Mouse (Mus musculus) megakaryocyte, adult 5-6 weeks (primary cell): ENCODE measurements around the gene Zfp770. TPM values are rescaled to one million over a fixed set of nuclear protein-coding genes. Genes with fewer than 3 reads are reported as not detected.
A peak's percentile ranks its signal among the peaks of the same experiment; 100 is the strongest.
"Not testable (repeated sequence)": the region's sequence is repeated elsewhere in the genome, so short reads cannot be mapped to it uniquely, and the experiment has no call there.

ENCODE experiments used
- ATAC-seq: 2 replicates; pipeline ENCODE4 v1.8.0; 2016; ENCODE audit warnings: mild to moderate bottlenecking, inconsistent platforms; ENCODE audit not compliant: poor library complexity, severe bottlenecking
- total RNA-seq, 2 experiments: library from RNA; stranded (forward) in 1 of 2; stranded (reverse) in 1 of 2; fragments of 153-499, 151-499 nt in 1 of 2; fragments of 221-1000, 200-1000 nt in 1 of 2; gene quantifications; 2 replicates each; pipeline versions ENCODE4 v1.2.3 to v1.2.4; 2015 to 2017

The Zfp770 gene
- total RNA-seq (2015), result 6.8 and 6.9 TPM in 2 replicates
- total RNA-seq (2017), result 3.6 and 4.2 TPM in 2 replicates

DNA sequence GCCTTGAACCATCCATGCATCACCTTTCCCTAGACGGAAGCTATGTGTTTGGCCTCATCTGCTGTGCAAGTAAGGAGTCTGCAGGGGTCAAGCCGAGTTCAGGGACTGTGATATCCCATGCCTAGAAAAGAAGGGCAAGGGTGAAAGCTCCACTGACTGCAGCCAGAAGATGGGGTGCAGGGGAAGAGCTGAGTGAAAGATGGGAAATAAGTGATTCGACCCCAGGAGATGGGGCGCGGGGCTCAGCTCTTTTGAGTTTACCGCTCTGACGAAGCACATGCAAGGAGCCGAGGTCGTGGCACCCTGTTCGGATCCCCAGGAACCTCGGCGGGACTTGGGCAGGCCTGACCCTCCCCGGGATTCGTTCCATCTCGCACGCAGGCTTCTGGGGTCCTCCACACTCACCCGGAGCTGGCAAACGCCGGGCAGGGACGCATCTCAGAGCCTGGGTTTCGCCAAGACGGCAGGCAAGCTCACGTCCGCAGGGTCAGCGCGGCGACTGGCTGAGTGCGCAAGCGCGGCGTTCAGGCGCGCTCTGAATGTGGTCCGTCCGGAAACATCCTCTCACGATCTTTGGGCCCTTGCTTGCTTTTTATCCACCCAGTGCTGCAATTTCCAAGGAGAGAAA lies at the start of gene Zfp770:
Zfp770 (minus strand) TSS at position 538 of the 628 bp plus-strand sequence.
- ATAC-seq, result peak; percentile 89

DNA sequence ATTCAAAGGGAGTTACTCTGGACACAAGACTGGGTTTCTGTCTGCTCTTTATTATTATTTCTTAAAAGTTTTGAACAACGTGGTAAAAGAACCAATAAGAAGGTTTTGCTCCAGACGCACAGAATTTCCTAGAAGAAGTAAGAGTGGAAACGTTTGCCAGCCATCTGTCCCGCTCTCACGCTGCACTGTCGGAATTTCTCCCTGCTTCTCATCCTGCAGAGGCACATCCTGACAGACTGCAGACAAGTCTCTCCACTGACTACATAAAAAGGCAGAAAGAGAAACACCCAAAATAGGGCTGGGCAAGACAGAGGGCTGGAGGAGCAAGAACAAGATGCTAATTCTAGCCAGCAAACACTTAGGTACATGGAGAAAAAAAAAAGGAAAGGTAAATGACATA lies 48.2 kb upstream of the Zfp770 start:
- ATAC-seq, result no peak

DNA sequence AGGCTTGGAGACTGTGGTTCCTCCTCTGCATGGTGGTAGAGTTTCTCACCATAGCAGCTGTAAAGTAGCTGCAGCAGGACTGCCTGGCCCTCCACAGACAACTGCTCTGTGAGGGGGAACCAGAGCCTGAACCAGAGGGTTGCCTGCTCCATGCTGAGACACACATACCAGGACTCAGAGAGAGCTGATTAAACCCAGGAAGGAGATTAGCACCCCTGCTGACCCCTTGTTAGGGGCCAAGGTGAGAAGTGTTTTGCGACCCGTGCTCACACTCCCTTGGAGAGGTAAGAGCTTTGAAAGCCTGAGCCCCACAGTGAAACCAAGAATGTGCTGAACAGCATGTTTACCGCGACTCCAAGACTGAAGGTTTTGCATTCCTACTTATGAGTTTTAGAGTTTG lies 36.4 kb upstream of the Zfp770 start:
- no peak for ATAC-seq

DNA sequence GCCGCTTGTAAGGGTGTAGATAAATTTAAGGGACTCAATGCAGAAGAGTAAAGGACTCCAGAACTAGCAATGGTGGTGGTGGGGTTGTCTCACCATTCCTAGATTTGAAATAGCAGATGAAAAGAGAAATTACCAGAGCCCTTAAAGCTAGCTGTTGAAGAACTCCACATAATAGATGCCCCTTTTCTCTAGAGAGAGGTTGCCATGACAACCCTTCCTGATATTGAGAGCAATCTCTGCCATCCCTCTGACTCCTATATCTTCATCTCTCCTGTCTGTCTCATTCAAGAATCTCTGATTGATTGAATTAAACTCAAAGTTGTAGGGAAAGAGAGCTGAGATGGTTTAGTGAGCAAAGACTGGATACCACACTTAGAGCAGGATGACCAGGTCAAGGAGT lies 35.3 kb upstream of the Zfp770 start:
- ATAC-seq, result no peak

DNA sequence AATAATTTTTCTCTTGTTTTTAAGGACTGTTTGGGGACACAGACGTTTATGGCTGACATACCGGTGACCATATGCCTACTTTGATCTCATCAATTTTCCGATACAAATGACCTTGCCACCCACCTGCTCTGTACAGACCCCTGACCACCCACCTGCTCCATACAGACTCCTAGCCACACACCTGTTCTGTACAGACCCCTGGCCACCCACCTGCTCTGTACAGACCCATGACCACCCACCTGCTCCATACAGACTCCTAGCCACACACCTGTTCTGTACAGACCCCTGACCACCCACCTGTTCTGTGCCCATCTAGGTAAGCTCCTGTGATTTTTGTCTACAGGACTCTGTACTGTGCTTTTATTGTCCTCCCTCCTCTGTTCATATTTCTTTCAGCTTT lies 34.3 kb upstream of the Zfp770 start:
- ATAC-seq, result no peak

DNA sequence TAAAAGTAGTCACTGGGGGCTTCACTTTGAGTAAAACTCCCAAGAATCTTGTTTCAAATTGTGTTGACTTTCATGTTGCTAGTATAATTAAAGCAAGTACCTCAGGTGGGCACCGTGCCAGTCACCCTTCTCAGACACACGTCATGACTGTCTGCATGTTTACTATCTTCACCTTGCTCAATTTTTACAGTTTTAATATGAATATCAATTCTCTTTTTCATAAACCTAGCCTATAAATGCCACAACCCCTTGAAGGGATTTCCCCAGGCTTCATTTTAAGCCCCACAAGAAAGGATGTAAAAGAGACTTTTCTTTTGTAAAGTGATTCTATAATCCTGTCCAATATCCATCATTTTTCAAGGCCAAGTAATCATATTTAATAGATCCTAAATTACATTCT lies 30.0 kb upstream of the Zfp770 start:
- no peak for ATAC-seq

DNA sequence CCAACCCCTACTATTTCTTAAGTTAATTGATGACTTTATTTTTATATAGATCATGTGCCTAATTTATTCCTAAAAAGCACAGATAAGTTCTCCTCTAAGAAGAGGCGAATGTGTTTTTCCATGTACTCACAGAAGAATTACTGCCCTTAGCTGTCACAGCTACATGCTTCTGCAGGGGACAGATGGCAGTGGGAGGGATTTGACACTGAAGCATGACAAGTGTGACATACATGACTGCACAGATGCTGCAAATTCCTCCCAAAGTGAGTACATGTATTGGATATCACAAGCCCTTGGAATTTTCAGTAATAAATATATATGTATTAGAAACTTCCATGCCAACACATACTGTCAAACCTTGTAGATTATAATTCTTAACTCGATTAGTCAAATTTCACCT lies 27.4 kb upstream of the Zfp770 start:
- no peak for ATAC-seq

DNA sequence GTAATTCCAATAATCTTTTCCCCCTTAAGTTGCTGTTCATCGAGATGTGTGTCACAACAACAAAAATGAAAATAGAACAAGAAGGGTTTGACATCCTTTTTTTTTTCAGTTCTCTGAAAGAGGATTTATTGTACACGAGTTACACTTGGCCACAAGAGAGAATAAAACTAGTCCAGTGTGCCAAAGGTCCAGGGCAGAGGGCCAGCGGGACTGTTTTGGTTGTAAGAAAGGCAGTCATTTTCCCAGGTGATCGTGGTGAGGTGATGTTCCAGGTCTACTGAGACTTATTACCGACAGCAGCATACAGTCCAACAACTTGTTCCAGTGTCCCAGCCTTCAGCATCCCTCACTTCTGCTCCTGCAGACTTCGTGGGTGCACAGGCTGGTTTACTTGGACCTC lies 3.8 kb upstream of the Zfp770 start:
- no peak for ATAC-seq

DNA sequence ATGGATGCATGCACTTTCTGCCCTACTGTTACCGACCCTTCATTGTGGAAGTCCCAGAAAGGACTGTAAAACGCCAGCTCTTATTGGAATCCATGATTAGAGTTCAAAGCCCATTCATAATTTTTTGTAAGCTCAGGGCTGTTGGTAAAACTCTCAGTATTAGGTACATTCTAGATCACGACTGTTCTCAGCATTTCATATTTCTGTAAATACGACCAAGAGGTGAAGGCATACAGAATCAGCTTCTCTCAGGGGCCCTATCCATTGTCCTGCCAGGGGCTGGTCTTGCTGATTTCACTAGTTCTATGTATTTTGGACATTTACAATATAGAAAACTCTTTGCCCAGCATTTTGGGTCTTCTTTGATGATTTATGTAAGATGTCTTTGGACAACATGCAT lies 305 bp upstream of the Zfp770 start:
- ATAC-seq, result no peak

DNA sequence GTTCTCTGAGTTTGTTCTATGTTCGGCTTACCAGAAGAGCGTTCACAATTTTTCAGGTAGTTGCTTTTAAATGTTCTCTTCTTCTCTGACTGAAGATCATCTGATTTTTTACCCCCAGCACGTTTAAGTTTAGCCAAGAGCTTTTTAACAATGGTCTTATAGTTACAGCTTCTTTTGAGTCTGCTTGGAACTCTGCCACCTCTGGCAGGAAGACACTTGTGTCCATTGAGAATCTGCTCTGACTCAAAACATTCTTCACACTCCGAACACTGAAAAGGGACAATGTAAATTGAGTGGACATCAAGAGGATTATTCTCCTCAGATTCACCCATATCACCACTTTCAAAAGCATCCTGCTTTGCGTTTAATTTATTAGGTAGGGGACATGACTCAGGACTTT lies 4.8 kb downstream of the Zfp770 start:
- ATAC-seq, result no peak

DNA sequence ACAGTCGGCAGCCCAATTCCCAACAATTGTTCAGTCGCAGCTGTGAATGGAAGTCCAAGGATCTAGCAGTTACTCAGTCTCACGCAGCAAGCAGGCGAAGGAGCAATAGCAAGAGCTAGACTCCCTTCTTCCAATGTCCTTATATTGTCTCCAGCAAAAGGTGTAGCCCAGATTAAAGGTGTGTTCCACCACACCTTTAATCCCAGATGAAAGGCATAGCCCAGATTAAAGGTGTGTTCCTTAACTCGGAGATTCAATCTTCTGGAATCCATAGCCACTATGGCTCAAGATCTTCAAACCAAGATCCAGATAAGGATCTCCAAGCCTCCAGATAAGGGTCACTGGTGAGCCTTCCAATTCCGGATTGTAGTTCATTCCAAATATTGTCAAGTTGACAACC lies 14.3 kb downstream of the Zfp770 start, which contains the start of gene Aqr:
Aqr (minus strand) TSS at position 101 of the 400 bp plus-strand sequence.
- ATAC-seq, result not testable (repeated sequence)

DNA sequence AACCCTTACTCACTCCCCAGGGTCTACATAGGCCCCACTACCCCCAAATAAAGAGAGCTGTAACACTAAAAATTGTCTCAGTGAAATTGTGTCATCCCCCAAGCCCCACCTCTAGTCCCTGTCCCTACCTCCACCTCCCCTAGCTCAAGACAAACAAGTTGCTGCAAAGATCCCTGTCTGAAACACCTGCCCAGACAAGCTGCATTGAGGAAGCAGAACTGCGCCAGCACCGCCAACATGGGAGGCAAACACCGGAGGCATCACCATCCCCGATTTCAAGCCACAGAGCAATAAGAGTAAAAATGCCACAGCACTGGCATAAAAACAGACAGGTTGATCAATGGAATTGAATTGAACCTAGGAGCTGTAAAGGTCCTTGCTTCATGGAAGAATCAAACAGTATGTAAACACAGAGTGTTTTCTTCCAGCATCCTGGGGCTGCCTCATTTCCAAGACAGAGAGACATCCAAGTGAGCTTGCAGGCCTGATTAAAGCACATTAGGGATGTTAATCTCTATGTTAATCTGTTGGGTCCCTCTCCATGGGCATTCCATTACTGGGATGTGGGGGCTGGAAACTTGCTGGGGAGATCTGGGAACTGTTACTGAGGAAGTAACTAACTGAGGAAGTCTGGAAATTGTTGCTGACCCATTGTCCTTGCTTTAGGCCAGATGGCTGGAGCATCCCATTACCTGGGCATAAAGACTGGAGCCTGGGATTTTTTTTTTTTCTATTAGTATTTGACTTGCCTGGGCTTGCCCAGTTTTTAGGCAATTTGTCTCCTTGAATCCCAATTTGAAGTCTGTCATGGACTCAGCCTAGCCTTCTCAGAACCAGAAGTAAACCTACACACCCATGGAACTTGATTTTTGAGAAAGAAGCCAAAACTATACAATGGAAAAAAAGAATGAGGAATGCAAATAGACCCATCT lies 23.2 kb downstream of the Zfp770 start:
- no peak for ATAC-seq

DNA sequence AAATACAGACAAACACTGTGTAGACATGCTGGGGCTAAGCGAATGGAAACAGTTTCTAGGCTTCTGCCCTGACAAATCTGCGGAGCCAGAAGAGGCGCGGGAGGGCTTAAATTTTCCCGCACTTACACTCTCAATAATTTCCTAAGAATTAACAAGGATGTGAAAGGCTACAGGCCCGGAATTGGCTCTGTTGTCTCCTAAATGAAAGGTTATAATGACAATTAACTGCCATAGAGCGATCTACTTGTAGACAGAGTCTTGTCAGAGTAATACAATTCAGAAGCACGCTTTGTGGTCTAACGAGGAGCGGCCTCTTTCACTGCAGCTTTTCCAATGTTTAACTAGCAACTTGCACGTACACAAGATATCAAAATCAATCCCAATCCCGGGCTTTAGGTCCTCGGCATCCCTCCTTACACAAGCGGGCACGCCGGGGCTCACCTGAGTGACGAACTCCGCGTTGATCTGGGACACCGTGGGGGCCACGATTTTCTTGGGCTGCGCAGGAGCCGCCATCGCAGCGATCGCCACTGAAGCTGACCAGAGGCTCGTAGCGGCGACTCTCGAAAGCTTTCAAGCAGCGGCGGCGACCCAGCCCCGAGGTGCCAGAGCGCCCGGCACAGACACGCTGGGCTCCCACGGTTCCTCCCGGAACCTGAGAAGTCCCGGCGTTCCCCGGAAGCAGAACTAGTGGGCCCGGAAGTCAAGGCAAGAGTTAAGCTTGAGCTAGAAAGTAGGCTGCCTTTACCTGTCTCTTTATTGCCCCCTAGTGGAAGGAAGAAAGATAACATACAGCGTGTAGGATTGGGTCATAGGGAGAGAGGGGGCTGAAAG lies 26.4 kb downstream of the Zfp770 start:
- peak; percentile 99 for ATAC-seq

DNA sequence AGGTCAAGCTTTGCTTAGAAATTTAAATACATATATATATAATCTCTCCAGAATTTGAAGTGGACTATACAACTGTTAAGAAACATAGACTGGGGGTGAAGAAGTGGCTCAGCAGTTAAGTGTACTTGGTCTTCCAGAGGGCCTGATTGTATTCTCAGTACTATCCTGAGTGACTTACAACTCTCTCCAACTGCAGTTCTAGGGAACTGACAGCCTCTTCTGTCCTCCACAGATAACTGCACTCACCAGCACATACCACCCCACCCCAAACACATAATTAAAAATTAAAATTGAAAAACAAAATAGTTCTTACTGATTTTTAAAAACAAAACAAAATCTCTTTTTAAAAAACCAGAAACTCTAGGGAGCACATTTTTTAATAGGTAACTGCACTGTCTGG lies 28.0 kb downstream of the Zfp770 start:
- ATAC-seq, result no peak

DNA sequence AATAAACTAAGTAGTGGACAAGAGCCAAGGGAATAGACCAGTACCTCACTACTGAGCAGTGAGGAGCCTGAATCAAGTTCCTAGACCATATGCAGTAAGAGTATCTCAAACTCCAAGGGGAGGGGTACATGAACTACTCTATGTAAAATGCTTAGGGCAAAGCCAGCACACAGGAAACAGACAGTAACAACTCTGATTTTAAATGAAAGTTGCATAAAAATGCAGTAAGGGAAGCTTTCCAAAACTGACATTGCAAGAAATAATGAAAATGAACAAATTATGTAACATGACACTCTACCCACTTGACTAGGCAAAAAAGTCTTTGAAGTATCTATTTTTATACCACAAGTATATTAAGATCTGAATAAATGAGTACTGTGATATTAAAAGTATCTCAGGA lies 33.4 kb downstream of the Zfp770 start:
- ATAC-seq, result no peak

DNA sequence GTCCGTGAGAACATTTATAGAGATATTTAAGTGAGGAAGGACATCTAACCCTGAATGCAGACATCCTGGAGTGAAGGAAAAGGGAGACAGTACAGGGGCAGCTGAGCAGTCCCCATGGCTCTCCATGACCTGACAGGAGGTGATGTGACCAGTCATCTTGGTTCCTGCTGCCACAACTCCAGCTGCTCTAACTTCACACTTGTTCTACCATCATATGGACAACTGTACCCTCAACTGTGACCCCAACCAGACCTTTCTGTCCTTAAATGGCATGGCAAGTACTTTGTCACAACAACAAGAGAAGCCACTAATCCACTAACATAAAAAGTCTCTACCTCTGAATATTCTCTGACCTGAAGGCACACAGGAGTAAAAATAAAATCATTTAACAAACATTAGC lies 39.3 kb downstream of the Zfp770 start:
- no peak for ATAC-seq

DNA sequence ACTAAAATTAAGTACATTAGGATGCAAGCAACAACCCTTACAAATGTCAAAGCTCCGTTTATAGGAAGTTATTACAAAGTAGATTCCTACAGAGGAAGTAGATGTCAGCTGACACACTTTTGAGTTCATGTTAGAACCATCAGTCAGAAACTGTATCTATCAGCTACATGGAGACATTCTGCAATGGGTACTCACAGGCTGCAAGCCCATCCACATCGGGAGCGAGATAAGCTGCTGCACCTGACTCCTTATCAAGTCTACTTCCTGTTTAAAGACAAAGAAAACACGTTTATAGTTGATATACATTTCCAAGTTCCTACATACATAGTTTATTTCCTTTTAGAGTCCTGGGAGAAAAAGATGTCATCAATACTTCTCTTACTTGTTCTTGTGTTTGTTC lies 43.9 kb downstream of the Zfp770 start:
- no peak for ATAC-seq

DNA sequence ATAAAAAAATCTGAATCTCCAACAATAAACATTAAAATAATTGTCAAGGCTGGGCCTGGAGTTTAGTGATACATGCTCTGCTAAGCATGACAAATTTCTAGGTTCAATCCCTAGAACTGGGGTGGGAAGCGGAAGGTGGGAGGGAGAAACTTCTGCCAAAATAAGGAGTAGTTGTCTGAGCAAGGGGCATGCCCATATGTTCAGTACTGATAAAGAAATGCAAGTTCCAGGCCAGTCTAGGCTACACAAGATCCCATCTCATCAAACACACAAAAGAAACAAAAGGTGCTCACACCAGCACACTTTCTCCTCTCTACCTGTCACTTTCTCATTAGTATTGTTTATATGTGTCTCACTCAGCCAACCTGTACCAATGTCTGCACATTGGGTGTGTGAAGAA lies 44.6 kb downstream of the Zfp770 start:
- ATAC-seq, result no peak

DNA sequence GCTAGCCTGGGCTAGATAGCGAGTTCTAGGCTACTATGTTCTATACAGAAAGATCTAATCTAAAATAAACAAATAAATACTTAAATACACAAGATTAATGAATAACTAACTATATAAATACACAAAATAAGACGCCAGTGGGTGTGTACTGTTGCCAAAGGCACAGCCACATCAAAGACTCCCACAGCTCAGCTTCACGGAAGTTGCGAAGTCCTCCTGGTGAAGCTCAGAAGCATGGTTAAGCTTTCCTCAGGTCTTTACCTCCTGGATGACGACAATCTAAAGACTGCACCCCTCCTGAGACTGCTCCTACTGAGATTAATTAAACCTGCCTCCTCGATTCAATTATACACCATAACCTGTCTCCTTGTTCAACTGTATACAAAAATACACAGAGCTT lies 48.0 kb downstream of the Zfp770 start:
- ATAC-seq, result no peak

DNA sequence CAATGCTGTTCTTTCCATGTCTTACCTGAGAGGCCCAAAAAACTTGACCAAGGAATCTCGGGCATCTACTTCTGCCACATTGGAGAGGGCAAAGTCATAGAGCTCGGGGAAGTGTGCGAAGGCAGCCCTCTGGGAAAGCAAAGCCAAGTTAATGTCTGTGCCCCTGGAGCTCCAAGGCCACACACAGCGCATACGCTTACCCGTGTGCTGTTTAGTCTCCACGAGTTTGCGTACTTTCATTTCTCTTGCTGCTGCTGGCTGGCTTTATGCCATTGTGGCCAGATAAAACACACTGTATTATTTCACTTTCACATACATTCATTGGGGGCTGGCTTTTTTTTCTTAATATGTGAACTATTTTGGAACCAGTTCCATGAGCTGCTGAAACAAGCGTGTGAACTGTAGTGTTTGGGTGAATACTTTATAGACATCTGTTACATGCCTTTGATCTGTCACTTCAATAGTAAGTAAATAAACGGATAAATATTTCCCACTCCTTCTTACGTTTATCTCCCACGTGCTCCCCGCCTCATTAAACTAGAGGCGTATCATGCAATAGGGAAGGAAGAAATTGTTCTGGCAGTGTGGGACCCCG lies 54.3 kb downstream of the Zfp770 start:
- no peak for ATAC-seq

DNA sequence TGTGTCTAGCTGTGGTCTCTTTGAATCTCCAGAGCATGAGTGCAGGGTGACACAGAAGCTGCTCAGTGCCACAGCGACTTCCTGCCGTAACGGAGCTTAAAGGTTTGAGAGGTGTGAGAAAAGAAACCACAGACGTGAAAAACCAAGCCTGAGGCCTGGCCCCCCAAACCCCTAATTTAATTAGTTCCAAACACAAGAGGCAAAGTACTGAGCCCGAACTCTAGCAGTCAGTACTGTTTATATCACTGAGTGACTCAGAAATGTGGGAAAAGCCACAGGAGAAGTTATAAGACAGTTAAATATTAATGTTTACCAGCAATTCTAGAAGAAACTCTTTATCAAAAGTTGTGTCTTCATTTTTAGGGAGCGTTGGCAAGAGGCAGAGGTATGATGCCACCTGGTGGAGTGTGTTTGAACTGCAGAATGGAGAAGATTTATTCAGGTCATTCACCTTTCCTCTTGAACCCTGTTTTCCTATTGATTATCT lies 55.9 kb downstream of the Zfp770 start:
- ATAC-seq, result peak; percentile 88
